9 mouse cellular contexts compared by ENCODE assay signal in genomic region chr8:120548313-120548761, GRCm38 (mm10). TPM values are rescaled to one million over a fixed set of nuclear protein-coding genes. Genes with fewer than 3 reads are reported as not detected.
DNase-seq lines count a peak whose midpoint lies in the region; ATAC-seq and TF ChIP-seq lines count a peak whose summit lies in the region.
"Had no signal": no experiment of that assay in that cellular context is flagged by ENCODE, and none has a peak within 500 bp of the region (broad histone marks: within the 10 kb centered on the region; RNA-seq: fewer than 3 reads in every experiment).

No protein-coding gene starts in this region.

- H3K36me3 ChIP-seq in heart, postnatal 0 days (replicated peaks; ENCODE audit: control insufficient read depth, insufficient read depth, low read length): no peaks in the 10 kb centered on the region; the same call in 1 of the 2 replicates
- peaks cover 4% of the 10 kb centered on the region for H3K36me3 ChIP-seq in hindbrain, embryonic 10.5 days
- no peaks in the 10 kb centered on the region; the same call in 1 of the 2 replicates for H3K36me3 ChIP-seq in midbrain, postnatal 0 days (ENCODE audit: insufficient read depth, low read length)
- H3K36me3 ChIP-seq: kidney, embryonic 15.5 days had no signal

- H3K9me3 ChIP-seq in heart, postnatal 0 days (replicated peaks; ENCODE audit: control insufficient read depth, low read length): no peaks in the 10 kb centered on the region
- no peaks in the 10 kb centered on the region for H3K9me3 ChIP-seq in hindbrain, embryonic 10.5 days
- H3K9me3 ChIP-seq in midbrain, postnatal 0 days (ENCODE audit: low read length): no peaks in the 10 kb centered on the region
- H3K9me3 ChIP-seq: kidney, embryonic 15.5 days had no signal

- TF ChIP-seq EP300 in heart, postnatal 0 days (IDR thresholded peaks at IDR 0.05; ENCODE audit: low read depth): no peak

- H3K4me3 ChIP-seq in heart, postnatal 0 days (ENCODE audit: low read depth, low read length): no peak overlapping the region
- peak overlapping the region; percentile 16 for H3K4me3 ChIP-seq in hindbrain, embryonic 10.5 days
- H3K4me3 ChIP-seq in midbrain, postnatal 0 days (ENCODE audit: low read depth, low read length): no peak overlapping the region

- H3K27me3 ChIP-seq in heart, postnatal 0 days (ENCODE audit: control insufficient read depth, insufficient read depth, low read length): no peaks in the 10 kb centered on the region
- H3K27me3 ChIP-seq in hindbrain, embryonic 10.5 days (ENCODE audit: insufficient read depth, poor library complexity, severe bottlenecking): peaks cover 13% of the 10 kb centered on the region; the same call in 1 of the 2 replicates
- no peaks in the 10 kb centered on the region for H3K27me3 ChIP-seq in midbrain, postnatal 0 days (ENCODE audit: insufficient read depth, low read length)
- H3K27me3 ChIP-seq: kidney, embryonic 15.5 days had no signal

- no peak for TF ChIP-seq CTCF in heart, postnatal 0 days (IDR thresholded peaks at IDR 0.05; ENCODE audit: low read depth)
- no peak for TF ChIP-seq CTCF in midbrain, postnatal 0 days (IDR thresholded peaks at IDR 0.05)

- H3K27ac ChIP-seq in heart, postnatal 0 days (ENCODE audit: low read depth): peak overlapping the region; percentile 36; the same call in 1 of the 2 replicates
- peak overlapping the region; percentile 88 for H3K27ac ChIP-seq in hindbrain, embryonic 10.5 days
- peak overlapping the region; percentile 43 for H3K27ac ChIP-seq in midbrain, postnatal 0 days (ENCODE audit: low read depth, low read length)

- WGBS in heart, postnatal 0 days: 39% methylated on average over 16 of the region's 16 CpGs
- 54% methylated on average over 16 of the region's 16 CpGs for WGBS in hindbrain, embryonic 10.5 days
- 42% methylated on average over 16 of the region's 16 CpGs for WGBS in midbrain, postnatal 0 days

- DNase-seq in heart, postnatal 0 days (ENCODE audit: low spot score): no peak
- DNase-seq in heart, postnatal 14 days: no peak
- peak; percentile 82 for DNase-seq in cerebellum, adult 9-11 months
- DNase-seq in hindbrain, embryonic 10.5 days (ENCODE audit: low spot score): no peak
- peak; percentile 54 for DNase-seq in midbrain, postnatal 0 days (ENCODE audit: low spot score)
- no peak for DNase-seq in thymus, postnatal 4 days
- no peak for DNase-seq in embryo, embryonic 9.5 days (ENCODE audit: extremely low spot score)
- DNase-seq in urinary bladder, postnatal 36 days (ENCODE audit: low spot score in 2 of 2): no peak

- intact Hi-C loops in heart, postnatal 14 days (cut with DNase I): no loop called here

- peaks cover 79% of the 10 kb centered on the region for H3K4me1 ChIP-seq in heart, postnatal 0 days (ENCODE audit: control insufficient read depth, insufficient read depth)
- H3K4me1 ChIP-seq in hindbrain, embryonic 10.5 days (replicated peaks): peaks cover 100% of the 10 kb centered on the region
- H3K4me1 ChIP-seq in midbrain, postnatal 0 days (ENCODE audit: insufficient read depth, low read length): peaks cover 47% of the 10 kb centered on the region

- H3K9ac ChIP-seq in heart, postnatal 0 days (replicated peaks; ENCODE audit: low read depth, low read length): no peak overlapping the region
- H3K9ac ChIP-seq in midbrain, postnatal 0 days (replicated peaks; ENCODE audit: low read length, poor library complexity, severe bottlenecking): no peak overlapping the region

- ATAC-seq in heart, postnatal 0 days (ENCODE audit: insufficient read depth, low read depth): no peak
- ATAC-seq in midbrain, postnatal 0 days (ENCODE audit: low FRiP score): no peak

- H3K4me2 ChIP-seq in heart, postnatal 0 days (ENCODE audit: low read depth, low read length): no peak overlapping the region
- no peak overlapping the region; the same call in 1 of the 2 replicates for H3K4me2 ChIP-seq in midbrain, postnatal 0 days (ENCODE audit: low read depth, low read length, poor library complexity, severe bottlenecking)

RNA-seq across cellular contexts. Expression of gene Gins2, which starts 40.8 kb away (rescaled TPM):
- 29.8 and 52.1 TPM in 2 replicates for total RNA-seq in heart, postnatal 0 days (2014; rRNA removed; ENCODE audit: low replicate concordance)
- 19.3 and 23.8 TPM in 2 replicates for polyA plus RNA-seq in heart, postnatal 0 days (2015; fragmentation: Nextera tagmentation; extraction: Ambion mirVana)
- 1 to 10 TPM; 3.2 to 6.4 TPM for total RNA-seq in heart, postnatal 14 days (2021)
- polyA plus RNA-seq in hindbrain, embryonic 10.5 days (2016; fragmentation: Nextera tagmentation; extraction: Ambion mirVana): 138 and 165 TPM in 2 replicates
- total RNA-seq in midbrain, postnatal 0 days (2014; rRNA removed): 5.8 and 18.1 TPM in 2 replicates
- polyA plus RNA-seq in midbrain, postnatal 0 days (2015; fragmentation: Nextera tagmentation; extraction: Ambion mirVana): 8.4 and 11.3 TPM in 2 replicates

Comparison
In these comparisons a context has a peak if more than half of its experiments do, and no peak if none do; other contexts are left out.
1. DNase-seq: peak in cerebellum, adult 9-11 months (single experiment) and midbrain, postnatal 0 days (single experiment); none in heart, postnatal 0 days (single experiment), heart, postnatal 14 days (0 of 2), hindbrain, embryonic 10.5 days (single experiment), thymus, postnatal 4 days (single experiment), embryo, embryonic 9.5 days (single experiment) and urinary bladder, postnatal 36 days (0 of 2).
2. H3K27ac ChIP-seq: peak in every context shown above with its lines; median percentile 88 in hindbrain, embryonic 10.5 days; 43 in midbrain, postnatal 0 days; 36 in heart, postnatal 0 days.